Mouse (Mus musculus) spleen, postnatal 36 days (tissue): ENCODE measurements at regions not wholly inside any gene's neighbourhood (a gene's known extent, or its start where the extent isn't known, plus 50 kb on each side); places are given as distances from the start of the nearest gene placed in this dataset.

ENCODE experiments used
- DNase-seq, 2 experiments: peaks; one replicate each; pipeline ENCODE4 v3.0.0; 2022; ENCODE audit warnings: low spot score in 2 of 2, mixed read lengths in 1 of 2

GRCm38 (mm10) chr12:9091951-9092350 is 62.2 kb downstream of the Ttc32 start:
- DNase-seq, result no peak

GRCm38 (mm10) chr12:9095061-9095460 is 65.3 kb downstream of the Ttc32 start:
- DNase-seq, result no peak

- no peak for DNase-seq
Observed at GRCm38 (mm10) chr12:9106416-9106815, 76.6 kb downstream of the Ttc32 start.

DNA sequence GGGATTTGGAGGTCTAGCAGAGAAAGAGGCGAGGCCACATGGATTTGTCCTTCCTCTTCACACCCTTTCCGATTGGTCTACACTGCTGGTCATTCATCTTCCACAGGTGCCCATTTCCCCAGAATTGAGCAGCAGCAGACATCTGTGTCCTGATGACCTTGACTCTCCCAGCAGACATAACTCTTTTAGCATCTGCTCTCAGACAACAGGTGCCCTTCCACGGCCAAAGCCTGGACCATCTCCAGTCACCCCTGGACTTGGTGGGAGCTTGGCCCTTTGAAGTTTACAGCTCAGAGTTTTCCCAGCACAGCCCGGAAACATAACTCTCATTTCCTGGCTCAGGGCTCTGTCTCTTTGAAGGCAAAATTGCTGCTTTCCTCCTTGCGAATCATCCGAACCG is 80.0 kb downstream of the Ttc32 start:
- no peak for DNase-seq

DNA sequence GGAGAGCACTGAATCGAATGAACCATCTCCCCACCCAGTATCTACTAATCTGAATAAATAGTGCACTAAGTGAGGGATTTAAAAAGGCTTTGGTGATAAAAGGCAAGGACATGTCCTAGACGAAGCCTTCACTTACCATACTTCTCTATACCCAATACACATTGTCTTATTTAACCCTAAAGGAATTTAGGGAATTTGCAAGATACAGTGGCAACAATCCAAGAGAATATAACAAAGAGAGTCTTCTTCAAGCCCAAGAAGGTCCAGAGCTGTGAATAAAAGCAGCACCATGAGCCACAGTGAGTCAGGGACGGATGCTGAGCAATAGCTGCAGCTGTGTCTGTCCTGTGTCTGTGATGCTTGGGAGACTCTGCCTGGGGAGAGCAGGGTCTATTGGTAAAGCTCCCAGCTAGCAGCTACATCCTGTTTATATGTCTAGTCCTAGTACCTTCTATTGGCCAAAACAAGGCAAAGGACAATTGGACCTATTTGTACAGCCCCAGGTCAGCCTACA is 82.4 kb downstream of the Ttc32 start:
- no peak for DNase-seq

- no peak for DNase-seq
Observed at GRCm38 (mm10) chr12:9113652-9114051, 83.9 kb downstream of the Ttc32 start.

GRCm38 (mm10) chr12:9114061-9114460 is 84.3 kb downstream of the Ttc32 start:
- no peak for DNase-seq

GRCm38 (mm10) chr12:9118576-9118975 is 88.8 kb downstream of the Ttc32 start:
- DNase-seq, result no peak

DNA sequence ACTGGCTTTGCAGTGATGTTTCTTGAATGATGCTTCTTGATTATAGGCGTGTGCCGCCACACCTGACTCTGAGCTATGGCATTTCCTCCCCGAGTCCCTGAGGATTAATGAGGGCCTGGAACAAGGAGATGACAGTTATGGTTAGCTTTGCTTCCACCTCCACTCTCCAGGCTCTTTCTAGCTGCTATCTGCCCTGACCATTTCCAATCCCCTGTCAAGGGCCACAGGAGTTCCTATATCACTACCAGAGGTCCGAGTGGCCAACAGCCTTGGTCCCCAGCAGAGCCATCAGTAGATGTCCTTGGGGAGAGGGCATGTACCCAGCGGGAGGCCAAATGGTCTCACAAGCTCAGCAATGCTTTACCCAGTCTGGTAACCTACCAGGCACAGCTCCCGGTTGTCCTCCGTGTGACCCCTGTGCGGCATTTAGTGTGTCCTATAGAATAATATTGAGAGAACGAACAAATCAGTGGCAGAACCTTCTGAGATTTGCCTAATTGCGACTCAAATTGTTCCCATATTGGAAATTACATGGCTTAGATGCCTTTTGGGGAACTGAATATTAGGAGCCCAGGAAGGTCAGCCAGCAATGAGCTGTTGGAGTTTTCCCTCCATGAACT is 98.2 kb downstream of the Ttc32 start:
- DNase-seq, result no peak

GRCm38 (mm10) chr12:9128581-9129275 is 98.9 kb downstream of the Ttc32 start:
- DNase-seq, result peak; percentile 23 to 37

DNA sequence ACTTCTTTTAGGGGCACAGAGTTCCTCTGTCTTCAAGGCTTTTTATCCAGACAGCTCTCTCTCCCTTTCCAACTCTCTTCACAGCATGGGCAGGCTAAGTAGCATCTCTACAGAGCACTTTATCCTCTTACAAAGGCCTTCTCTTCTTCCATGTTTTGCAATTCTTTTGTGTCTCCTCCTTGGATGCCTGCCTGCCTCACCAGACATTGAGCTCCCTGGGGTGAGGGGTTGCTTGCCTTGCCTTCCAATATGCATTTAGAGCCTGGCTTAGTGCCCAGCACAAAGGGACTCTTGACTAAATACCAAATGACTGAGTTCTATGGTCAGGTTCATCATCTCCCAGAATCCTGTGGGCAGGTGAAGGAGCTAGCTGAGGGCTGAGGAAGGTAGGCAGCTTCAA is 102.8 kb downstream of the Ttc32 start:
- no peak for DNase-seq

GRCm38 (mm10) chr12:9133890-9134870 is 104.4 kb downstream of the Ttc32 start:
- DNase-seq, result no peak

DNA sequence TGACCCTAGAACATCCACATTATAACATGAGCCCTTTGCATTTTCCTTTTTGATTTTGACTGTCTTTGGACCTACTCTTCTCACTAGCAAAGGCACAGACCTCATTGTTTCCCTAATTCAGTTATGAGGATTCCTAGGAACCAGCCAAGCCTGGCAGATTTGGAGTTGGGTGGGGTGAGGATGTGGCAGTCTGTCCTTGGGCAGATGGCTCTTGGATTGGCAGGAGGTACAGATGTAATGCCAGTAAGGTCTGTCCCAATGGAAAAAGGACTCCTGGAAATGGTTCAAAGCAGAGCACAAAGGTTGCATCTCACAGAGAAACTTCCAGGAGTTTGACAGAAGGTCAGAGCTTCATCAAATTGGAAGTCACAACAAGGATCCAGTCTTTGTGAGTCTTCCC is 121.2 kb downstream of the Ttc32 start:
- no peak for DNase-seq

GRCm38 (mm10) chr12:9151426-9151825 is 121.6 kb downstream of the Ttc32 start:
- DNase-seq, result no peak

- DNase-seq, result no peak
Observed at GRCm38 (mm10) chr12:9154491-9154890, 124.7 kb downstream of the Ttc32 start.

- DNase-seq, result no peak
Observed at GRCm38 (mm10) chr12:9156794-9157193, 127.0 kb downstream of the Ttc32 start.

GRCm38 (mm10) chr12:9158751-9159150 is 129.0 kb downstream of the Ttc32 start:
- DNase-seq, result no peak

GRCm38 (mm10) chr12:9165367-9165940 is 135.7 kb downstream of the Ttc32 start:
- DNase-seq, result no peak

GRCm38 (mm10) chr12:9166218-9166908 is 136.6 kb downstream of the Ttc32 start:
- DNase-seq, result peak in 1 of 2 experiments; percentile 2

DNA sequence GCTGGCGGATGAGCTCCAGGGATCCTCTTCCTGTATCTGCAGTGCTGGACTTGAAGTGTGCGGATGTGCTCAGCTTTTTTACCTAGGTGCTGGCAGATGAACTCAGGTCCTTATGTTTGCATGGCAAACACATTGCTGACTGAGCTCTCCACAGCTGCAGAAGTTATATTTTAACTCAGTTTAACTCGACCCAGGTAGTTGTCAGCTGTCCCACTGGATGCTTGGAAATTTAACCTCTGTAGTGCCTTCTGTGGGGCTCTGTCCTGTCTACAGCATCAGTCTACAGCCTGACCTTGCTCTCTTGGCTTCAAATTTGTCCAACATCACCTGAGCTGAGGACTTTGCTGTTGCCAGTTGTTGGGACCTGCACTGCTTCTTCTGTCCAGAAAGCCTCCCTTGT is 139.2 kb downstream of the Ttc32 start:
- no peak for DNase-seq

DNA sequence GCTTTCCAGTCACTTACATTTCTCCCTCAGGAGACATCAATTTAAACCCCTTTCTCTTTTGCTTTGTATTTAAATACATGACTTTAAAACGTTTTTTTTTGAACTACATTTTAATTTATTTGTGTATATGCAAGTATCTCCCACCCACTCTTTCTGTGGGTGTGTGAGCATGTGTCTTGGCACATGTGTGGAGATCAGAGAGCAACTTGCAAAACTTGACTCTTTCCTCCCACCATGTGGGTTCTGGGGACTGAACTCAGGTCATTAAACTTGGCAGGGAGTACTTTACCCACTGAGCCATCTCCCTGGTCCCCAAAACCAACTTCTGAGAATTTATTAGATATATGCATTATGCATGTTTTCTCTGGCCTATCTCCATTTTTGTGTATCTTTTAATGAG is 143.9 kb downstream of the Ttc32 start:
- no peak for DNase-seq
